Mouse (Mus musculus): ENCODE measurements around the gene Hyal2. TPM values are rescaled to one million over a fixed set of nuclear protein-coding genes. Genes with fewer than 3 reads are reported as not detected.

The Hyal2 gene
- polyA plus RNA-seq, 1 experiment from 2014 or later = 87.4 TPM

DNA sequence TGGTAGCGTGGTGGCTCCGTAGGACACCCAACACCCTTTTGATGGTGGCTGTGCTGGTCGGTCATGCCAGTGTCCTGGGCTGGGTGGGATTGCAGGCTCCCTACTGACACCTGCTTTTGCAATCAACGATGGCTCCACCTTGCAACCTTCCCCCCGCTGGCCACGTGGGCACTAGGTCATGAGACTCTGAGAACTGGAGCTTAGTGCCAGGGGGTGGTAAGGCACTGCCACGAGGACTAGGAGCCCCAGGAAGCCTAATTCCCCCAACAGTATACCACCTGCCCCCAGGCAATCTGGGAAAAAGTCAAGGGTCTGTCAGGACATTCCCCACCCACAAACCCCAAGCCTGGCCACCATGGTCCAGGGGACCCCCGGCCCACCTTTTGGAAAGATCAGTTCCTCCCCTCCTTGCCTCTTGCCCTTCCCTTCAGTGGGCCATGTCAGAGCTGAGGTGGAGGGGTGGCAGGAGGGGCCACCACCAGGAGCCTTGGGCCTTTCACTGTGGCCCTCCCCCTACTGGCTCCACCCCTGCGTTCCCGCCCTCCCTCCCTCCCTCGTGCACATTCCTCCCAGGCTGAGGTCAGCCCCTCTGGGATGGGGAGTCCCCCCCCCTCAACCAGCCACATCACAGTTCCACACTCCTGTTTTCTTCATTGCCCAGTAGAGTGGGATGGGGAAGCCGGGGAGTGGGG lies 41.1 kb downstream of the Hyal2 start, which contains the start of gene Sema3b:
Gene Sema3b (minus strand): TSS at position 489 of the 692 bp plus-strand sequence.
- Histone ChIP-seq H3K4me3 (ENCODE audit: low read length) (0 out of 2 replicates have a peak within 1 kb of the TSS, but pooled peaks have one; percentile 4), H3K4me2 (ENCODE audit: low read depth, low read length) (peak within 1 kb of the TSS; percentile 60), H3K9me3 (replicated peaks; ENCODE audit: control insufficient read depth, low read length) (no peaks in the 10 kb centered on the region), H3K36me3 (ENCODE audit: control insufficient read depth, insufficient read depth) (no peaks in the 10 kb centered on the region), H3K9ac (ENCODE audit: low read length) (peak within 1 kb of the TSS; percentile 66), H3K4me1 (ENCODE audit: control insufficient read depth, insufficient read depth, low read length) (peaks cover 62% of the 10 kb centered on the region), H3K27me3 (ENCODE audit: control insufficient read depth, insufficient read depth, low read length) (no peaks in the 10 kb centered on the region), H3K27ac (ENCODE audit: low read length) (peak within 1 kb of the TSS; percentile 75)
- 0 out of 2 replicates have a peak, but pooled peaks have one; percentile 2 for ATAC-seq (replicated peaks; ENCODE audit: extremely low read depth, insufficient read depth, low FRiP score)
- 48% methylated on average over 12 of the region's 12 CpGs for WGBS

- no peaks in the 10 kb centered on the region for H3K36me3 ChIP-seq (ENCODE audit: control insufficient read depth, insufficient read depth)
- H3K9ac ChIP-seq (ENCODE audit: low read length) = peak overlapping the region; percentile 6; the same call in 1 of the 2 replicates
- H3K9me3 ChIP-seq (replicated peaks; ENCODE audit: control insufficient read depth, low read length) = no peaks in the 10 kb centered on the region
- peak overlapping the region; percentile 21; the same call in 1 of the 2 replicates for H3K27ac ChIP-seq (ENCODE audit: low read length)
- no peak for ATAC-seq (replicated peaks; ENCODE audit: extremely low read depth, insufficient read depth, low FRiP score)
- no peak overlapping the region for H3K4me2 ChIP-seq (ENCODE audit: low read depth, low read length)
- H3K4me3 ChIP-seq (ENCODE audit: low read length) = no peak overlapping the region
- 71% methylated on average over 4 of the region's 4 CpGs for WGBS
- peaks cover 62% of the 10 kb centered on the region for H3K4me1 ChIP-seq (ENCODE audit: control insufficient read depth, insufficient read depth, low read length)
- no peaks in the 10 kb centered on the region for H3K27me3 ChIP-seq (ENCODE audit: control insufficient read depth, insufficient read depth, low read length)
Observed at GRCm38 (mm10) chr9:107609433-107609830, 41.7 kb downstream of the Hyal2 start.

DNA sequence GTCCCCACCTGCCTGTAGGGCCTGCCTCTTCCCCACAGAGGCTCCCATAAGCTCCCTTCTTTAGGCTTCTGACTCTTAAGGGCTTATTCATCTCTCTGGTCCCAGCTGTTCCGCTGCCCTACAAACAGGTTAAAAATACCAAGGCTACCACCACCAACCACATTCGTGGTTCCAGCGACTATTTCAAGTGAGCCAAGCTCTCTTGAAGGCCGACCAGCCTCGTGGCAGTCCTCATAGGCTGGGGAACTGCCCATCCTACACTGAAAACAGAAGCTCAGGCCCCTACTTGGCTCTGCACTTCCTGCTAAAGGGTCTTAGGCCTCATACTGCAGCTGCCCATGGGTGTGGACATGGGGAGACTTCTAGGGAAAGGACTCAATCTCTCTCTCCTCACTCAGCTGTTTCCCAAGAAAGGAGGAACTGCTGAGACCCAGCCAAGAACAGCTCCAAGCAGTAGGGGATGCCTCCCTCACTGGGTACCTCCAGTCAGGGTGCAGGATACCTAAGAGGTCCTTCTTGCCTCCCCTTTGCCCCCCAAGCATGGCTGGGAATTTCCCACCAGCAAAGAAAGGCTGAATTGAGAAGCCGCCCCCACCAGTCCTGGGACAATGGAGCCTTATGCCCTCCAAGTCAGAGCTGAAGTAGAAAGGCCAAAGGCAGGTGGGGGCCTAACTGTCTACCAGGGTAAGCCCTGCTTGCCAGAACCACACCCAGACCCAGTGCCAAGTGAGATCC lies 43.9 kb downstream of the Hyal2 start:
- peak overlapping the region; percentile 94 for H3K27ac ChIP-seq (ENCODE audit: low read length)
- H3K9me3 ChIP-seq (replicated peaks; ENCODE audit: control insufficient read depth, low read length) = no peaks in the 10 kb centered on the region
- peak overlapping the region; percentile 85 for H3K4me2 ChIP-seq (ENCODE audit: low read depth, low read length)
- H3K4me1 ChIP-seq (ENCODE audit: control insufficient read depth, insufficient read depth, low read length) = peaks cover 53% of the 10 kb centered on the region
- H3K36me3 ChIP-seq (ENCODE audit: control insufficient read depth, insufficient read depth) = peaks cover 19% of the 10 kb centered on the region
- 0 out of 2 replicates have a peak, but pooled peaks have one; percentile 2 for ATAC-seq (replicated peaks; ENCODE audit: extremely low read depth, insufficient read depth, low FRiP score)
- WGBS = 49% methylated on average over 6 of the region's 6 CpGs
- peak overlapping the region; percentile 54 for H3K4me3 ChIP-seq (ENCODE audit: low read length)
- H3K27me3 ChIP-seq (ENCODE audit: control insufficient read depth, insufficient read depth, low read length) = no peaks in the 10 kb centered on the region
- peak overlapping the region; percentile 89 for H3K9ac ChIP-seq (ENCODE audit: low read length)

GRCm38 (mm10) chr9:107612191-107612944 lies 44.6 kb downstream of the Hyal2 start:
- Histone ChIP-seq H3K4me3 (ENCODE audit: low read length) (peak overlapping the region; percentile 54), H3K27me3 (ENCODE audit: control insufficient read depth, insufficient read depth, low read length) (no peaks in the 10 kb centered on the region), H3K9ac (ENCODE audit: low read length) (peak overlapping the region; percentile 89), H3K36me3 (ENCODE audit: control insufficient read depth, insufficient read depth) (peaks cover 23% of the 10 kb centered on the region), H3K9me3 (replicated peaks; ENCODE audit: control insufficient read depth, low read length) (no peaks in the 10 kb centered on the region), H3K4me1 (ENCODE audit: control insufficient read depth, insufficient read depth, low read length) (peaks cover 47% of the 10 kb centered on the region), H3K4me2 (ENCODE audit: low read depth, low read length) (peak overlapping the region; percentile 85), H3K27ac (ENCODE audit: low read length) (peak overlapping the region; percentile 94)
- ATAC-seq (replicated peaks; ENCODE audit: extremely low read depth, insufficient read depth, low FRiP score) = peak; percentile 90
- 6% methylated on average over 48 of the region's 48 CpGs for WGBS

- WGBS = 12% methylated on average over 12 of the region's 12 CpGs
- ATAC-seq (replicated peaks; ENCODE audit: extremely low read depth, insufficient read depth, low FRiP score) = 0 out of 2 replicates have a peak, but pooled peaks have one; percentile 10
- H3K4me2 ChIP-seq (ENCODE audit: low read depth, low read length) = peak overlapping the region; percentile 85
- no peaks in the 10 kb centered on the region for H3K9me3 ChIP-seq (replicated peaks; ENCODE audit: control insufficient read depth, low read length)
- peaks cover 44% of the 10 kb centered on the region for H3K4me1 ChIP-seq (ENCODE audit: control insufficient read depth, insufficient read depth, low read length)
- H3K27ac ChIP-seq (ENCODE audit: low read length) = peak overlapping the region; percentile 94
- H3K36me3 ChIP-seq (ENCODE audit: control insufficient read depth, insufficient read depth) = peaks cover 27% of the 10 kb centered on the region
- peak overlapping the region; percentile 54 for H3K4me3 ChIP-seq (ENCODE audit: low read length)
- H3K9ac ChIP-seq (ENCODE audit: low read length) = peak overlapping the region; percentile 46
- no peaks in the 10 kb centered on the region for H3K27me3 ChIP-seq (ENCODE audit: control insufficient read depth, insufficient read depth, low read length)
Observed at GRCm38 (mm10) chr9:107612945-107613569, 45.3 kb downstream of the Hyal2 start.

DNA sequence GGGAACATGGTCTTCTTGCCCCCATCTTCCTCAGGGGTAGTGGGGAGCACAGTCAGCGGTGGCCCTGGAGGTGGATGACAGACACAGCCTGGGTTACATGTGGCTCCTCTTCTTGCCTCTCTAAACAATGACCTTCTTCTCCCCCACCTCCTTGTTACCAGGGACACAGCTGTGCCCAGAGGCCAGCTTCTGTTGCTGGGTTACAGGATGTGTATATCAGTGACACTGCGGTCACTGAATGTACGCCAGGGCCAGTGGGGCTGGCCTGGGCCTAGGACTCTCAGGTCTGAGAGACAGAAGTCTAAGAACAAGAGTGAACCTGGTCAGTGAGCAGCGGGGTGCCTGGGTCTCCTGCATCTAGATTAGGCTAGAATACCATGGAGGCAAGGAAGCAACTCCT lies 47.3 kb downstream of the Hyal2 start:
- peaks cover 33% of the 10 kb centered on the region for H3K36me3 ChIP-seq (ENCODE audit: control insufficient read depth, insufficient read depth)
- 0 out of 2 replicates have a peak overlapping the region, but pooled peaks have one; percentile 14 for H3K9ac ChIP-seq (ENCODE audit: low read length)
- WGBS = 68% methylated on average over 4 of the region's 4 CpGs
- no peak overlapping the region for H3K27ac ChIP-seq (ENCODE audit: low read length)
- H3K4me2 ChIP-seq (ENCODE audit: low read depth, low read length) = no peak overlapping the region
- H3K4me1 ChIP-seq (ENCODE audit: control insufficient read depth, insufficient read depth, low read length) = peaks cover 46% of the 10 kb centered on the region
- ATAC-seq (replicated peaks; ENCODE audit: extremely low read depth, insufficient read depth, low FRiP score) = no peak
- H3K4me3 ChIP-seq (ENCODE audit: low read length) = no peak overlapping the region
- no peaks in the 10 kb centered on the region for H3K27me3 ChIP-seq (ENCODE audit: control insufficient read depth, insufficient read depth, low read length)
- no peaks in the 10 kb centered on the region for H3K9me3 ChIP-seq (replicated peaks; ENCODE audit: control insufficient read depth, low read length)

DNA sequence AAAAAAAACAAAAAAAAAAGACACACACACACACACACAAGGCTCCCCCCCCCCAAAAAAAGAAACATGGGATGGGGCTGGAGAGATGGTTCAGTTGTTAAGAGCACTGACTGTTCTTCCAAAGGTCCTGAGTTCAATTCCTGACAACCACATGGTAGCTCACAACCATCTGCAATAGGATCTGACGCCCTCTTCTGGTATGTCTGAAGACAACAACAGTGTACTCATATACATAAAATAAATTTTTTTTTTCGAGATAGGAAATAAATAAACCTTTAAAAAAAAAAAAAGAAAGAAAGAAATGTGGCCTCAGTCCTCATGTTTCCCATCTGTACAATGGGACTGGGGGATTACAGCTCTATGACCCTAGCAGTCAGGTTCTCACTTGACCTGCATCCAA lies 49.7 kb downstream of the Hyal2 start:
- Histone ChIP-seq H3K27ac (ENCODE audit: low read length) (peak overlapping the region; percentile 99), H3K27me3 (ENCODE audit: control insufficient read depth, insufficient read depth, low read length) (no peaks in the 10 kb centered on the region), H3K9me3 (replicated peaks; ENCODE audit: control insufficient read depth, low read length) (no peaks in the 10 kb centered on the region), H3K36me3 (ENCODE audit: control insufficient read depth, insufficient read depth) (peaks cover 42% of the 10 kb centered on the region), H3K4me2 (ENCODE audit: low read depth, low read length) (no peak overlapping the region), H3K4me3 (ENCODE audit: low read length) (no peak overlapping the region), H3K4me1 (ENCODE audit: control insufficient read depth, insufficient read depth, low read length) (peaks cover 46% of the 10 kb centered on the region), H3K9ac (ENCODE audit: low read length) (no peak overlapping the region)
- 74% methylated on average over 2 of the region's 2 CpGs for whole genome bisulfite sequencing
- ATAC-seq (replicated peaks; ENCODE audit: extremely low read depth, insufficient read depth, low FRiP score) = no peak

DNA sequence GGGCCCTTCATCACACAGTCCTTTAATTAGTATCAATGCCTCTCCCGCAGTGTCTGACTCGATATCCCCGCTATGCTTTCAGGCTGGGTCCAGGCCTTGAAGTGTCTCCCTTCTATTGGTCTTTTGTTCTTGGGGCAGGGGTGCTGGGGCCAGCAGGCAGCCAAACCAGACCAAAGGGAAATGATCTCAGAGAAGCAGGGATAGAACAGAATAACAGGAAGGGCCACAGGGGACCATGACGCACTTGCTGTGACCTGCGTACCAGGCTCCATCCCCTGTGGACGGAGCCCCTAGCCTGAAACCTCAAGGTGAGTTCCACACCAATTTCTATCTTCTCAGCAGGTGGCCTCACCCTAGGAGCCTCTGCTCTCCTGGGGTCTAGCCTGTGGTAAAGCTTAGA lies 50.4 kb downstream of the Hyal2 start:
- Histone ChIP-seq H3K27me3 (ENCODE audit: control insufficient read depth, insufficient read depth, low read length) (no peaks in the 10 kb centered on the region), H3K9ac (ENCODE audit: low read length) (peak overlapping the region; percentile 14), H3K4me3 (ENCODE audit: low read length) (no peak overlapping the region), H3K9me3 (replicated peaks; ENCODE audit: control insufficient read depth, low read length) (no peaks in the 10 kb centered on the region), H3K4me1 (ENCODE audit: control insufficient read depth, insufficient read depth, low read length) (peaks cover 43% of the 10 kb centered on the region), H3K4me2 (ENCODE audit: low read depth, low read length) (0 out of 2 replicates have a peak overlapping the region, but pooled peaks have one; percentile 24), H3K36me3 (ENCODE audit: control insufficient read depth, insufficient read depth) (peaks cover 42% of the 10 kb centered on the region), H3K27ac (ENCODE audit: low read length) (peak overlapping the region; percentile 99)
- no peak for ATAC-seq (replicated peaks; ENCODE audit: extremely low read depth, insufficient read depth, low FRiP score)
- WGBS = 62% methylated on average over 6 of the region's 6 CpGs

All from heart, embryonic 16.5 days (tissue).